Mouse (Mus musculus): ENCODE measurements around the gene Grap2.

- no peak for TF ChIP-seq CTCF (IDR thresholded peaks at IDR 0.05; ENCODE audit: extremely low read depth, insufficient read depth, low read length)
- TF ChIP-seq POLR2A (IDR thresholded peaks at IDR 0.05; ENCODE audit: extremely low read depth, insufficient read depth, low read length): no peak
Observed at GRCm38 (mm10) chr15:80673337-80674095, 101.1 kb downstream of the Grap2 start.
